Mouse (Mus musculus) CH12.LX (cell line): ENCODE results near the gene Pkd1l2. TPM values are rescaled to one million over a fixed set of nuclear protein-coding genes. Genes with fewer than 3 reads are reported as not detected.
A peak's percentile ranks its signal among the peaks of the same experiment; 100 is the strongest.

ENCODE experiments used
- DNase-seq: peaks from one replicate; pipeline ENCODE4 v3.0.0-alpha.2; 2013; ENCODE audit errors: extremely low read depth
- H3K27ac ChIP-seq: 2 replicates; pipeline ENCODE4 v1.5.1; 2012; ENCODE audit warnings: low read depth, mild to moderate bottlenecking, control low read depth, moderate library complexity; ENCODE audit not compliant: insufficient read depth
- H3K27me3 ChIP-seq: replicated peaks from 2 replicates; pipeline ENCODE3; 2012; ENCODE audit warnings: inconsistent platforms
- H3K36me3 ChIP-seq, 2 experiments: replicated peaks in 1 of 2; 2 replicates each; pipeline versions ENCODE3 to v1.6.1; 2012; ENCODE audit warnings: inconsistent platforms in 1 of 2, low read length in 1 of 2, mild to moderate bottlenecking in 1 of 2, mixed read lengths in 1 of 2, moderate library complexity in 1 of 2; ENCODE audit not compliant: control insufficient read depth in 1 of 2, insufficient read depth in 1 of 2
- H3K4me1 ChIP-seq, 2 experiments: 2 replicates each; pipeline ENCODE4 v1.6.1; 2012; ENCODE audit warnings: inconsistent platforms in 1 of 2, moderate library complexity in 1 of 2; ENCODE audit not compliant: insufficient read depth in 2 of 2, control insufficient read depth in 1 of 2
- H3K4me2 ChIP-seq: 2 replicates; pipeline ENCODE4 v1.6.1; 2012; ENCODE audit warnings: low read depth, mild to moderate bottlenecking, control low read depth; ENCODE audit not compliant: poor library complexity, insufficient read depth, severe bottlenecking
- H3K4me3 ChIP-seq, 3 experiments: fragments of 150-350 bp in 1 of 3; sonication (generic) in 1 of 3; replicated peaks in 1 of 3; 2 replicates each; pipeline versions ENCODE3 to v1.5.1; 2011 to 2012; ENCODE audit warnings: low read depth in 2 of 3, low read length in 2 of 3, mild to moderate bottlenecking in 2 of 3, moderate library complexity in 2 of 3, control low read depth in 1 of 3, improper control_type of control experiment in 1 of 3, inconsistent platforms in 1 of 3, mixed read lengths in 1 of 3; ENCODE audit not compliant: poor library complexity in 1 of 3
- H3K79me2 ChIP-seq: replicated peaks from 2 replicates; pipeline ENCODE4 v1.6.1; 2012; ENCODE audit warnings: mild to moderate bottlenecking, moderate library complexity; ENCODE audit not compliant: control insufficient read depth, poor library complexity, insufficient read depth, severe bottlenecking; ENCODE audit errors: extremely low read depth
- H3K9ac ChIP-seq: 2 replicates; pipeline ENCODE4 v1.6.1; 2012; ENCODE audit warnings: low read depth, mild to moderate bottlenecking, control low read depth, moderate library complexity; ENCODE audit not compliant: insufficient read depth
- H3K9me3 ChIP-seq: replicated peaks from 2 replicates; pipeline ENCODE3; 2012; ENCODE audit warnings: low read length, inconsistent platforms, mixed read lengths
- BHLHE40 ChIP-seq: IDR thresholded peaks from 2 replicates; pipeline ENCODE4 v1.6.1; 2011; ENCODE audit warnings: mild to moderate bottlenecking, low read depth, low read length, improper control_type of control experiment
- CHD1 ChIP-seq: IDR thresholded peaks from 2 replicates; pipeline ENCODE4 v1.6.1; 2012; ENCODE audit warnings: low read depth, low read length, improper control_type of control experiment, inconsistent platforms
- CHD2 ChIP-seq: IDR thresholded peaks from 2 replicates; pipeline ENCODE4 v1.6.1; 2011; ENCODE audit warnings: low read length, improper control_type of control experiment
- CTCF ChIP-seq, 2 experiments: IDR thresholded peaks in 1 of 2; conservative IDR thresholded peaks in 1 of 2; 2 replicates each; pipeline ENCODE4 v1.5.1; 2011 to 2012; ENCODE audit warnings: low read depth in 2 of 2, low read length in 2 of 2, improper control_type of control experiment in 1 of 2, inconsistent platforms in 1 of 2, mild to moderate bottlenecking in 1 of 2, moderate library complexity in 1 of 2
- E2F4 ChIP-seq: IDR thresholded peaks from 2 replicates; pipeline ENCODE4 v1.6.1; 2011; ENCODE audit warnings: low read depth, low read length, improper control_type of control experiment; ENCODE audit not compliant: insufficient replicate concordance
- ELF1 ChIP-seq: IDR thresholded peaks from 2 replicates; pipeline ENCODE4 v1.6.1; 2014; ENCODE audit warnings: low read depth, mild to moderate bottlenecking, inconsistent platforms, low read length, improper control_type of control experiment
- GABPA ChIP-seq: IDR thresholded peaks from 2 replicates; pipeline ENCODE4 v1.6.1; 2012; ENCODE audit warnings: low read depth, low read length, improper control_type of control experiment, inconsistent platforms; ENCODE audit not compliant: insufficient replicate concordance
- HCFC1 ChIP-seq: IDR thresholded peaks from 2 replicates; pipeline ENCODE4 v1.6.1; 2012; ENCODE audit warnings: low read depth, mild to moderate bottlenecking, inconsistent platforms, low read length, improper control_type of control experiment
- IRF4 ChIP-seq: IDR thresholded peaks from 2 replicates; pipeline ENCODE4 v1.6.1; 2014; ENCODE audit warnings: low read depth, mild to moderate bottlenecking, inconsistent platforms, low read length, improper control_type of control experiment
- JUN ChIP-seq: IDR thresholded peaks from 2 replicates; pipeline ENCODE4 v1.6.1; 2011; ENCODE audit warnings: low read depth, mild to moderate bottlenecking, low read length, improper control_type of control experiment, moderate library complexity; ENCODE audit not compliant: insufficient read depth
- JUND ChIP-seq: conservative IDR thresholded peaks from 2 replicates; pipeline ENCODE4 v1.6.1; 2011; ENCODE audit warnings: low read depth, low read length, improper control_type of control experiment
- MAFK ChIP-seq: IDR thresholded peaks from 2 replicates; pipeline ENCODE4 v1.6.1; 2011; ENCODE audit warnings: low read length, improper control_type of control experiment; ENCODE audit not compliant: insufficient replicate concordance
- MAX ChIP-seq: IDR thresholded peaks from 2 replicates; pipeline ENCODE4 v1.6.1; 2011; ENCODE audit warnings: low read length, improper control_type of control experiment
- MAZ ChIP-seq: IDR thresholded peaks from 2 replicates; pipeline ENCODE4 v1.6.1; 2012; ENCODE audit warnings: low read depth, mild to moderate bottlenecking, inconsistent platforms, low read length, improper control_type of control experiment, moderate library complexity
- MEF2A ChIP-seq: IDR thresholded peaks from 2 replicates; pipeline ENCODE4 v1.6.1; 2014; ENCODE audit warnings: low read depth, mild to moderate bottlenecking, inconsistent platforms, low read length, improper control_type of control experiment, borderline replicate concordance
- MXI1 ChIP-seq: IDR thresholded peaks from 2 replicates; pipeline ENCODE4 v1.6.1; 2011; ENCODE audit warnings: mild to moderate bottlenecking, low read depth, low read length, improper control_type of control experiment
- RAD21 ChIP-seq: IDR thresholded peaks from 2 replicates; pipeline ENCODE4 v1.6.1; 2011; ENCODE audit warnings: low read depth, mild to moderate bottlenecking, low read length, improper control_type of control experiment, moderate library complexity
- RCOR1 ChIP-seq: conservative IDR thresholded peaks from 2 replicates; pipeline ENCODE4 v1.6.1; 2012; ENCODE audit warnings: low read depth, mild to moderate bottlenecking, inconsistent platforms, low read length, improper control_type of control experiment
- SIN3A ChIP-seq: IDR thresholded peaks from 2 replicates; pipeline ENCODE4 v1.6.1; 2012; ENCODE audit warnings: low read length, improper control_type of control experiment, inconsistent platforms
- SMC3 ChIP-seq: IDR thresholded peaks from 2 replicates; pipeline ENCODE4 v1.6.1; 2011; ENCODE audit warnings: low read depth, low read length, improper control_type of control experiment
- TBP ChIP-seq: conservative IDR thresholded peaks from 2 replicates; pipeline ENCODE4 v1.6.1; 2011; ENCODE audit warnings: low read depth, low read length, improper control_type of control experiment
- TCF12 ChIP-seq: IDR thresholded peaks from 2 replicates; pipeline ENCODE4 v1.6.1; 2014; ENCODE audit warnings: low read depth, mild to moderate bottlenecking, inconsistent platforms, low read length, improper control_type of control experiment
- UBTF ChIP-seq: IDR thresholded peaks from 2 replicates; pipeline ENCODE4 v1.6.1; 2012; ENCODE audit warnings: low read depth, mild to moderate bottlenecking, inconsistent platforms, low read length, improper control_type of control experiment, moderate library complexity
- USF1 ChIP-seq: IDR thresholded peaks from 2 replicates; pipeline ENCODE4 v1.6.1; 2014; ENCODE audit warnings: low read depth, mild to moderate bottlenecking, inconsistent platforms, low read length, improper control_type of control experiment
- USF2 ChIP-seq: conservative IDR thresholded peaks from 2 replicates; pipeline ENCODE4 v1.6.1; 2011; ENCODE audit warnings: low read depth, low read length, improper control_type of control experiment
- ZC3H11A ChIP-seq: IDR thresholded peaks from 2 replicates; pipeline ENCODE4 v1.6.1; 2012; ENCODE audit warnings: low read depth, mild to moderate bottlenecking, inconsistent platforms, low read length, improper control_type of control experiment
- ZKSCAN1 ChIP-seq: IDR thresholded peaks from 2 replicates; pipeline ENCODE4 v1.6.1; 2012; ENCODE audit warnings: low read depth, inconsistent platforms, low read length, improper control_type of control experiment, borderline replicate concordance
- ZNF384 ChIP-seq: IDR thresholded peaks from 2 replicates; pipeline ENCODE4 v1.6.1; 2012; ENCODE audit warnings: low read depth, low read length, improper control_type of control experiment, inconsistent platforms
- dilution Hi-C: fragments of 300-500 bp; cut with MboI; formaldehyde crosslinking; loops from 2 replicates; pipeline ENCODE4 v1.14.3; 2020; ENCODE audit warnings: low sequenced_read_pairs; ENCODE audit not compliant: extremely low pct_unique_long_range_greater_than_20kb, extremely low pct_ligation_motif_present
- in situ Hi-C: fragments of 300-500 bp; cut with MboI; formaldehyde crosslinking; loops from 3 replicates; pipeline ENCODE4 v1.14.3; 2019; ENCODE audit warnings: low sequenced_read_pairs, low pct_ligation_motif_present, low pct_unique_long_range_greater_than_20kb, mixed read lengths
- polyA plus RNA-seq: library from polyadenylated mRNA; unstranded; fragments of >175 nt; gene quantifications from 2 replicates; pipeline ENCODE4 v1.2.1, GENCODE M21; 2012; ENCODE audit warnings: low read depth; ENCODE audit not compliant: insufficient read length
- total RNA-seq, 2 experiments: library from RNA; depleted of rRNA; stranded (reverse); fragments of 300-350 nt in 1 of 2; fragments of >200 nt in 1 of 2; gene quantifications; 2 replicates each; pipeline ENCODE4 v1.2.3; 2012 to 2014

Gene Pkd1l2
- total and polyA plus RNA-seq, 3 experiments = 0.06 TPM; not detected in 2

DNA sequence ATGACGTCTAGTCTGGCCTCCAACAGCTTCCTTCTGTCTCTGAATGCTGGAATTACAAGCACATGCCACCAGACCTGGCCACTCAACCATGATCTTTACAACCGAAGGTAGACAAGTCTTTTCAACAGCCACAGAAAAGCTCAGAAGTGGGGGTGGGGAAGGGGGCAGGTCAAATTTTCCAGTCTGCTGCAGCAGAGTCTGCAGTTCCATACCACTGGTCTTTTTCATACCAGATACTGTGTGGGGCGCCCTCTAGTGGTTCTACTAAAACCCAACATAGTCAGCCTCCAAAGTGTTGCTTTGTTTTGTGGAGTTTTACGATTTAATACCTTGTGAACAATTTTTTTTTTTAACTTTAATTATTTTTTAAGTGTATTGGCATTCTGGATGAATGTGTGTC is 102.1 kb downstream of the Pkd1l2 start:
- DNase-seq = peak; percentile 84

GRCm38 (mm10) chr8:116978631-116979256 is 103.5 kb downstream of the Pkd1l2 start, which contains the start of gene 1700030J22Rik:
1700030J22Rik (minus strand) TSS chr8:116978959.
- no peaks in the 10 kb centered on the region for H3K79me2 ChIP-seq
- TF ChIP-seq MXI1 (peak; percentile 98), ZKSCAN1 (no peak), CTCF (conservative IDR thresholded peaks at IDR 0.05 in 1 of 2, IDR thresholded peaks at IDR 0.05 in 1 of 2; ENCODE audit: low read depth in 2 of 2, low read length in 2 of 2) (peak in 1 of 2 experiments; percentile 37; a peak in 1 of 4 replicates), SIN3A (peak; percentile 99), RAD21 (peak; percentile 34), MAX (peak; percentile 54; the same call in 1 of the 2 replicates), CHD1 (no peak), HCFC1 (peak; percentile 73), CHD2 (no peak), TCF12 (peak; percentile 34; the same call in 1 of the 2 replicates), MAZ (peak; percentile 82; the same call in 1 of the 2 replicates), ELF1 (peak; percentile 81), E2F4 (no peak)
- peak within 1 kb of the TSS; percentile 99 for H3K4me2 ChIP-seq
- peaks cover 4 to 19% of the 10 kb centered on the region in 2 experiments for H3K36me3 ChIP-seq
- H3K4me3 ChIP-seq = peak within 1 kb of the TSS; percentile 60 to 80 (median 63)
- H3K9me3 ChIP-seq = no peaks in the 10 kb centered on the region
- dilution Hi-C loops = no loop called here
- in situ Hi-C loops = no loop called here
- no peak within 1 kb of the TSS; the same call in 1 of the 2 replicates for H3K9ac ChIP-seq
- H3K4me1 ChIP-seq = peaks cover 2 to 17% of the 10 kb centered on the region in 2 experiments; a peak in 2 of 4 replicates
- H3K27ac ChIP-seq = no peak within 1 kb of the TSS
- H3K27me3 ChIP-seq = no peaks in the 10 kb centered on the region
- peak; percentile 98 for DNase-seq

More for the DNA sequence above, 102.1 kb downstream of the Pkd1l2 start:
- 0 out of 2 replicates have a peak overlapping the region, but pooled peaks have one; percentile 38 for H3K27ac ChIP-seq
- no peaks in the 10 kb centered on the region for H3K79me2 ChIP-seq
- peak overlapping the region; percentile 99 for H3K4me2 ChIP-seq
- H3K27me3 ChIP-seq = no peaks in the 10 kb centered on the region
- H3K4me1 ChIP-seq = peaks cover 2 to 17% of the 10 kb centered on the region in 2 experiments; a peak in 2 of 4 replicates
- peak overlapping the region; percentile 48; the same call in 1 of the 2 replicates for H3K9ac ChIP-seq
- H3K9me3 ChIP-seq = no peaks in the 10 kb centered on the region
- in situ Hi-C loops (no loop called here), dilution Hi-C loops (no loop called here)
- no peak for TF ChIP-seq USF2
- no peak for TF ChIP-seq CHD1
- TF ChIP-seq MAFK = 0 out of 2 replicates have a peak, but pooled peaks have one; percentile 31
- peak; percentile 61 for TF ChIP-seq IRF4
- no peak for TF ChIP-seq RCOR1
- TF ChIP-seq SMC3 = peak; percentile 66
- TF ChIP-seq ZC3H11A = no peak
- peak; percentile 84 for TF ChIP-seq CHD2
- TF ChIP-seq ZKSCAN1 = no peak
- peak; percentile 46; the same call in 1 of the 2 replicates for TF ChIP-seq MEF2A
- TF ChIP-seq UBTF = no peak
- TF ChIP-seq HCFC1 = peak; percentile 29; the same call in 1 of the 2 replicates
- no peak for TF ChIP-seq TBP
- no peak for TF ChIP-seq GABPA
- TF ChIP-seq BHLHE40 = peak; percentile 37; the same call in 1 of the 2 replicates
- TF ChIP-seq ZNF384 = no peak
- TF ChIP-seq ELF1 = peak; percentile 57; the same call in 1 of the 2 replicates
- no peak for TF ChIP-seq USF1
- TF ChIP-seq JUN = peak; percentile 47
- TF ChIP-seq CTCF (conservative IDR thresholded peaks at IDR 0.05 in 1 of 2, IDR thresholded peaks at IDR 0.05 in 1 of 2; ENCODE audit: low read depth in 2 of 2, low read length in 2 of 2) = peak; percentile 32 to 82; a peak in 3 of 4 replicates
- TF ChIP-seq RAD21 = peak; percentile 68
- peak; percentile 90 for TF ChIP-seq SIN3A
- peak; percentile 60; the same call in 1 of the 2 replicates for TF ChIP-seq MXI1
- peak; percentile 48; the same call in 1 of the 2 replicates for TF ChIP-seq JUND
- peak overlapping the region; percentile 28 to 60 (median 42) for H3K4me3 ChIP-seq
- H3K36me3 ChIP-seq = peaks cover 8 to 31% of the 10 kb centered on the region in 2 experiments
